Mouse (Mus musculus): Measurements from ENCODE around the gene Hist1h3e. TPM values are rescaled to one million over a fixed set of nuclear protein-coding genes. Genes with fewer than 3 reads are reported as not detected.
"Not testable (repeated sequence)": the region's sequence is repeated elsewhere in the genome, so short reads cannot be mapped to it uniquely, and the experiment has no call there.

Gene Hist1h3e
- polyA plus RNA-seq (2014; fragmentation: Nextera tagmentation; extraction: Ambion mirVana) = 1.9 and 2.4 TPM in 2 replicates

DNA sequence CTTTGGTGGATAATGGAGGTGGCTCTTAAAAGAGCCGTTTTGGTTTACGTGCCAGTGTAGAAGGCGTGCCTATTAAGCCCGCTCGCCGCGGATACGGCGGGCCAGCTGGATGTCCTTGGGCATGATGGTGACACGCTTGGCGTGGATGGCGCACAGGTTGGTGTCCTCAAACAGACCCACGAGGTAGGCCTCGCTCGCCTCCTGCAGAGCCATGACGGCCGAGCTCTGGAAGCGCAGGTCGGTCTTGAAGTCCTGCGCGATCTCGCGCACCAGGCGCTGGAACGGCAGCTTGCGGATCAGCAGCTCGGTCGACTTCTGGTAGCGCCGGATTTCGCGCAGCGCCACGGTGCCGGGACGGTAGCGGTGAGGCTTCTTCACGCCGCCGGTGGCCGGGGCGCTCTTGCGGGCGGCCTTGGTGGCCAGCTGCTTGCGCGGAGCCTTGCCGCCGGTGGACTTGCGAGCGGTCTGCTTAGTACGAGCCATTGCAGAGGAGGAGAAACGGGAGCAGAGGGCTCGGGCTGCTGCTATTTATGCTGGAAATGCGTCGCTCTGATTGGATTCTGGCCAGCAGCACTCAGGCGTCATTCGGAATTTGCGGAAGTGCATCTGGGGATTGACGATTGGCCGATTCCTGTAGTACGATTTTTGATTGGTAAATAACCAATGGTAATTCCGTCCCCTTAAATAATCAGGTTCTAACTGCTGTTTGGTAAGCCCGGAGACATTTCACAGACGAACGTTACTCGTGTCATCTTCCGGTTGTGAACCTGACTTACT, at the start of gene Hist1h3e:
Hist1h3e (minus strand) TSS at position 487 of the 777 bp plus-strand sequence.
- not testable (repeated sequence) for H3K4me1 ChIP-seq (ENCODE audit: control insufficient read depth, insufficient read depth, low read length)

GRCm38 (mm10) chr13:23611638-23612037, 49.5 kb upstream of the Hist1h3e start:
- H3K4me2 ChIP-seq (ENCODE audit: low read depth, low read length) = no peak overlapping the region
- ATAC-seq (ENCODE audit: low read depth) = no peak
- no peaks in the 10 kb centered on the region for H3K27me3 ChIP-seq (ENCODE audit: control insufficient read depth, insufficient read depth, low read length)
- no peak overlapping the region for H3K9ac ChIP-seq (replicated peaks; ENCODE audit: low read depth, low read length)
- no peak overlapping the region for H3K4me3 ChIP-seq (ENCODE audit: low read depth, low read length)
- no peaks in the 10 kb centered on the region for H3K4me1 ChIP-seq (ENCODE audit: control insufficient read depth, insufficient read depth, low read length)
- H3K9me3 ChIP-seq (ENCODE audit: control insufficient read depth, low read length) = no peaks in the 10 kb centered on the region
- WGBS = 91% methylated on average over 3 of the region's 3 CpGs
- H3K27ac ChIP-seq (ENCODE audit: low read depth, low read length) = no peak overlapping the region
- no peaks in the 10 kb centered on the region for H3K36me3 ChIP-seq (ENCODE audit: control insufficient read depth, insufficient read depth, low read length)

More for the DNA sequence above, at the start of gene Hist1h3e:
- H3K4me2 ChIP-seq (ENCODE audit: low read depth, low read length) = peak within 1 kb of the TSS; percentile 84
- not testable (repeated sequence) for H3K36me3 ChIP-seq (ENCODE audit: control insufficient read depth, insufficient read depth, low read length); H3K9me3 ChIP-seq (ENCODE audit: control insufficient read depth, low read length); H3K27me3 ChIP-seq (ENCODE audit: control insufficient read depth, insufficient read depth, low read length)
- peak; percentile 96 for ATAC-seq (ENCODE audit: low read depth)
- H3K27ac ChIP-seq (ENCODE audit: low read depth, low read length) = peak within 1 kb of the TSS; percentile 99
- under 1% methylated on average over 44 of the region's 67 CpGs for WGBS
- peak within 1 kb of the TSS; percentile 41 for H3K4me3 ChIP-seq (ENCODE audit: low read depth, low read length)
- peak within 1 kb of the TSS; percentile 61 for H3K9ac ChIP-seq (replicated peaks; ENCODE audit: low read depth, low read length)

DNA sequence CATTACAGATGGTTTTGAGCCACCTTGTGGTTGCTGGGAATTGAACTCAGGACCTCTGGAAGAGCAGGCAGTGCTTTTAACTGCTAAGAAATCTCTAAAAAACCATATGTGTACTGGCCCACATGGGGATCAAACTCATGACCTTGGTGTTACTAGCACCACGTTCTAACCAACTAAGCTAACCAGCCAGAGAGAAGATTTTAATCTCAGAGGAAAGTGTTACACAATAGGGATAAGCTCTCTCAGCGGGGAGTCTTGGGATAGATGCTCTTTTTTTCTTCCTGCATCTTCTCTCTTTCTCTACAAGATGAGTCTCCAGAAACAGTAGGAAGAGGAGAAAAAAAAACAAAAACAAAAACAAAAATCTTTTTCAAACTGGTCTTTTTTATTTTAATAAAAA, 48.2 kb upstream of the Hist1h3e start:
- 74% methylated on average over 2 of the region's 2 CpGs for WGBS
- Histone ChIP-seq H3K4me1 (ENCODE audit: control insufficient read depth, insufficient read depth, low read length) (no peaks in the 10 kb centered on the region), H3K4me2 (ENCODE audit: low read depth, low read length) (no peak overlapping the region), H3K9ac (replicated peaks; ENCODE audit: low read depth, low read length) (no peak overlapping the region), H3K27ac (ENCODE audit: low read depth, low read length) (no peak overlapping the region), H3K4me3 (ENCODE audit: low read depth, low read length) (no peak overlapping the region), H3K9me3 (ENCODE audit: control insufficient read depth, low read length) (no peaks in the 10 kb centered on the region), H3K36me3 (ENCODE audit: control insufficient read depth, insufficient read depth, low read length) (no peaks in the 10 kb centered on the region), H3K27me3 (ENCODE audit: control insufficient read depth, insufficient read depth, low read length) (no peaks in the 10 kb centered on the region)
- no peak for ATAC-seq (ENCODE audit: low read depth)

GRCm38 (mm10) chr13:23609844-23610243, 47.7 kb upstream of the Hist1h3e start:
- H3K9me3 ChIP-seq (ENCODE audit: control insufficient read depth, low read length) = no peaks in the 10 kb centered on the region
- no peaks in the 10 kb centered on the region for H3K27me3 ChIP-seq (ENCODE audit: control insufficient read depth, insufficient read depth, low read length)
- H3K27ac ChIP-seq (ENCODE audit: low read depth, low read length) = no peak overlapping the region
- no peaks in the 10 kb centered on the region for H3K36me3 ChIP-seq (ENCODE audit: control insufficient read depth, insufficient read depth, low read length)
- no peaks in the 10 kb centered on the region for H3K4me1 ChIP-seq (ENCODE audit: control insufficient read depth, insufficient read depth, low read length)
- no peak overlapping the region for H3K4me2 ChIP-seq (ENCODE audit: low read depth, low read length)
- H3K9ac ChIP-seq (replicated peaks; ENCODE audit: low read depth, low read length) = no peak overlapping the region
- no peak overlapping the region for H3K4me3 ChIP-seq (ENCODE audit: low read depth, low read length)
- ATAC-seq (ENCODE audit: low read depth) = no peak

- no peaks in the 10 kb centered on the region for H3K9me3 ChIP-seq (ENCODE audit: control insufficient read depth, low read length)
- no peaks in the 10 kb centered on the region for H3K36me3 ChIP-seq (ENCODE audit: control insufficient read depth, insufficient read depth, low read length)
- H3K9ac ChIP-seq (replicated peaks; ENCODE audit: low read depth, low read length) = no peak overlapping the region
- no peaks in the 10 kb centered on the region for H3K4me1 ChIP-seq (ENCODE audit: control insufficient read depth, insufficient read depth, low read length)
- H3K27me3 ChIP-seq (ENCODE audit: control insufficient read depth, insufficient read depth, low read length) = no peaks in the 10 kb centered on the region
- ATAC-seq (ENCODE audit: low read depth) = no peak
- no peak overlapping the region for H3K4me2 ChIP-seq (ENCODE audit: low read depth, low read length)
- 90% methylated on average over 4 of the region's 4 CpGs for whole genome bisulfite sequencing
- no peak overlapping the region for H3K4me3 ChIP-seq (ENCODE audit: low read depth, low read length)
- no peak overlapping the region for H3K27ac ChIP-seq (ENCODE audit: low read depth, low read length)
Observed at GRCm38 (mm10) chr13:23609209-23609608, 47.0 kb upstream of the Hist1h3e start.

DNA sequence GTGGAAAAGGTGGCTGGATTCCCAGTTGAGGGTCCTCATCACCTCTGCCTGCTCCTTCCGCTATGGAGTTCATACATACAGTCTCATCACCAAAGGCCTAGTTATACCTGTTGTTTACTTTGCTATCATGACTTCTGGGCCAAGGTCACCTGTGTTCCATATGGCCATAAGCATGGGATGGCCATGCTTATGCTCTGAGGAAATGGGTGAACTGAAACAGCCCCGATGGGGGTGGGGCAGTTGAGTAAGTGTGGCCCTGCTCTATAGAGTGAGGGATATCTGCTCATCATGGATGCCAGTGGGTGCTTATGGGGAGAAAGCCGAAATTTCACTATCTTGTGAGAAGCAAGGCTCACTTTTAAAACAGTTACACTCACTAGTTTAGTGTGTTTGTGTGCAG, 42.9 kb upstream of the Hist1h3e start:
- no peak for ATAC-seq (ENCODE audit: low read depth)
- 92% methylated on average over 3 of the region's 3 CpGs for WGBS
- no peak overlapping the region for H3K27ac ChIP-seq (ENCODE audit: low read depth, low read length)

GRCm38 (mm10) chr13:23604452-23604851, 42.3 kb upstream of the Hist1h3e start:
- no peak overlapping the region for H3K4me2 ChIP-seq (ENCODE audit: low read depth, low read length)
- no peaks in the 10 kb centered on the region for H3K4me1 ChIP-seq (ENCODE audit: control insufficient read depth, insufficient read depth, low read length)
- no peak overlapping the region for H3K4me3 ChIP-seq (ENCODE audit: low read depth, low read length)
- H3K36me3 ChIP-seq (ENCODE audit: control insufficient read depth, insufficient read depth, low read length) = no peaks in the 10 kb centered on the region
- 98% methylated on average over 3 of the region's 3 CpGs for whole genome bisulfite sequencing
- H3K27ac ChIP-seq (ENCODE audit: low read depth, low read length) = no peak overlapping the region
- no peaks in the 10 kb centered on the region for H3K9me3 ChIP-seq (ENCODE audit: control insufficient read depth, low read length)
- no peaks in the 10 kb centered on the region for H3K27me3 ChIP-seq (ENCODE audit: control insufficient read depth, insufficient read depth, low read length)
- no peak for ATAC-seq (ENCODE audit: low read depth)
- no peak overlapping the region for H3K9ac ChIP-seq (replicated peaks; ENCODE audit: low read depth, low read length)

More for the DNA sequence above, 42.9 kb upstream of the Hist1h3e start:
- Histone ChIP-seq H3K4me3 (ENCODE audit: low read depth, low read length) (no peak overlapping the region), H3K4me2 (ENCODE audit: low read depth, low read length) (no peak overlapping the region), H3K27me3 (ENCODE audit: control insufficient read depth, insufficient read depth, low read length) (no peaks in the 10 kb centered on the region), H3K4me1 (ENCODE audit: control insufficient read depth, insufficient read depth, low read length) (no peaks in the 10 kb centered on the region), H3K9me3 (ENCODE audit: control insufficient read depth, low read length) (no peaks in the 10 kb centered on the region), H3K36me3 (ENCODE audit: control insufficient read depth, insufficient read depth, low read length) (no peaks in the 10 kb centered on the region), H3K9ac (replicated peaks; ENCODE audit: low read depth, low read length) (no peak overlapping the region)

GRCm38 (mm10) chr13:23603182-23603699, 41.1 kb upstream of the Hist1h3e start:
- 88% methylated on average over 7 of the region's 7 CpGs for WGBS
- Histone ChIP-seq H3K4me2 (ENCODE audit: low read depth, low read length) (no peak overlapping the region), H3K9ac (replicated peaks; ENCODE audit: low read depth, low read length) (no peak overlapping the region), H3K4me3 (ENCODE audit: low read depth, low read length) (no peak overlapping the region), H3K27me3 (ENCODE audit: control insufficient read depth, insufficient read depth, low read length) (no peaks in the 10 kb centered on the region), H3K36me3 (ENCODE audit: control insufficient read depth, insufficient read depth, low read length) (no peaks in the 10 kb centered on the region), H3K9me3 (ENCODE audit: control insufficient read depth, low read length) (no peaks in the 10 kb centered on the region), H3K27ac (ENCODE audit: low read depth, low read length) (no peak overlapping the region), H3K4me1 (ENCODE audit: control insufficient read depth, insufficient read depth, low read length) (no peaks in the 10 kb centered on the region)
- ATAC-seq (ENCODE audit: low read depth) = no peak

DNA sequence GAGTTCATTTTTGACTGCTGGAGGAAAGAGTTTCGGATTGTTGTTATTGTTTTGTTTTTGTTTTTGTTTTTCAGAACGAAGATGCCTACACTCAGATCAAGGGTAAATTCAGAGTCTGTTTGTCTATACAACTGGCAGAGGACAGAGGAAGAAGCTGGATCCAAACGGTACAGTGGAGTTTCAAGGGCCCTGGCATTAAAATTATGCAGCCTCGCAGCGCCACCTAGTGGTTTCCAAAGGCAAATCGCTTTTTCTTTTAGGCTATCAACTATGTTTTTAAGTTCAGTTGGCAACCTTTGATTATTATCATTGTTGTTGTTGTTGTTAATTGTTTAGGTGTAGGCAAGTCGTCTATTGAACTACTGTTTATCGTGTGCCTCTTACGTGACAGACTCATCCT, 35.8 kb upstream of the Hist1h3e start:
- WGBS = 10% methylated on average over 9 of the region's 9 CpGs

More for the DNA sequence above, 35.8 kb upstream of the Hist1h3e start:
- Histone ChIP-seq H3K36me3 (ENCODE audit: control insufficient read depth, insufficient read depth, low read length) (no peaks in the 10 kb centered on the region), H3K9ac (replicated peaks; ENCODE audit: low read depth, low read length) (no peak overlapping the region), H3K9me3 (ENCODE audit: control insufficient read depth, low read length) (no peaks in the 10 kb centered on the region), H3K27me3 (ENCODE audit: control insufficient read depth, insufficient read depth, low read length) (no peaks in the 10 kb centered on the region), H3K4me3 (ENCODE audit: low read depth, low read length) (no peak overlapping the region), H3K27ac (ENCODE audit: low read depth, low read length) (no peak overlapping the region), H3K4me1 (ENCODE audit: control insufficient read depth, insufficient read depth, low read length) (no peaks in the 10 kb centered on the region), H3K4me2 (ENCODE audit: low read depth, low read length) (no peak overlapping the region)
- peak; percentile 71; the same call in 1 of the 2 replicates for ATAC-seq (ENCODE audit: low read depth)
